Mouse (Mus musculus): ENCODE measurements around the gene Gak. TPM values are rescaled to one million over a fixed set of nuclear protein-coding genes. Genes with fewer than 3 reads are reported as not detected.

Gene Gak
- total RNA-seq, 1 experiment from 2014 or later: 96.3 TPM

DNA sequence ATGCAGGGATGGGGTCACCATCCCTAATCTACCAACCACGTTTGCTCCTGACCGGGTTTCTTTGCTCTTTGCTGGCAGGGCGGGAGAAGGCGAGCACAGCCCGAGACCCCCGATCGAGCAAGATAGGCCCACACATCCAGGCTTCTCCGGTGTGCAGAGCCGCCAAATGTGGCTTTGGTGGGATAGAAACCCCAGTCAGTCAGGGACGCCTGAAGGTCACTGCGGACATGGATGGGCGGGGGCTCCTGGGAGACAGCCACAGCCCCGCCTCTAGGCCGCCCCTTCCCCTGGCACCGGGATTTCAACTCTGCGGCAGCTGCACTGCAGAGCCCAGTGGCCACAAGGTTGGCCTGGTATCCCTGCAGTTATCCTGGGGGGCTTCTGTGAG lies 79.4 kb downstream of the Gak start:
- no peak for ATAC-seq (replicated peaks in 1 of 2; ENCODE audit: insufficient read depth in 1 of 2, low FRiP score in 2 of 2, low TSS enrichment in 1 of 2, low read depth in 1 of 2, poor library complexity in 2 of 2, severe bottlenecking in 2 of 2)

GRCm38 (mm10) chr5:108549489-108550206 lies 79.9 kb downstream of the Gak start, which contains the start of gene Cplx1:
TSS of gene Cplx1 (minus strand) at chr5:108550024.
- peak in 1 of 2 experiments; percentile 63; a peak in 2 of 4 replicates for ATAC-seq (replicated peaks in 1 of 2; ENCODE audit: insufficient read depth in 1 of 2, low FRiP score in 2 of 2, low TSS enrichment in 1 of 2, low read depth in 1 of 2, poor library complexity in 2 of 2, severe bottlenecking in 2 of 2)

GRCm38 (mm10) chr5:108549137-108549488 lies 80.4 kb downstream of the Gak start:
- ATAC-seq (replicated peaks in 1 of 2; ENCODE audit: insufficient read depth in 1 of 2, low FRiP score in 2 of 2, low TSS enrichment in 1 of 2, low read depth in 1 of 2, poor library complexity in 2 of 2, severe bottlenecking in 2 of 2): no peak

DNA sequence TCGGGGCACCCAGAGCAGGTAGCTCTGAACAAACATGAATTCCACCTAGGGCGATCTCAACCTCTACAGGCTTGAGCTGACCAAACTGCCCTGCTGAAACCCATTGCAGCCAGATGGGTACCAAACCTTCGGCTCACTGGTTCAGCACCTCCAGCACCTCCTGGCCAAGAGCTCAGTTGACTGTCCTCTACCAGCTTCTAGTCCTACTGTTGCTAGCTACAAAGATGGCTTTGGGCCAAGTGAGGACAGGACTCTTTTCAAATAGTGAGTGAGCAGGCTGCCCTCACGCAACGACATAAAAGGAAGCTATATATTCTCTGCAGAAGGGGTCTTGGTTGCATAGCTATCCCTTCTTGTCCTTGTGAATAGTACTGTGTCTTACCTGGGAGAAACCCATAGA lies 81.9 kb downstream of the Gak start:
- ATAC-seq (replicated peaks in 1 of 2; ENCODE audit: insufficient read depth in 1 of 2, low FRiP score in 2 of 2, low TSS enrichment in 1 of 2, low read depth in 1 of 2, poor library complexity in 2 of 2, severe bottlenecking in 2 of 2): no peak

- no peak for ATAC-seq (replicated peaks in 1 of 2; ENCODE audit: insufficient read depth in 1 of 2, low FRiP score in 2 of 2, low TSS enrichment in 1 of 2, low read depth in 1 of 2, poor library complexity in 2 of 2, severe bottlenecking in 2 of 2)
Observed at GRCm38 (mm10) chr5:108543516-108544291, 85.9 kb downstream of the Gak start.

- ATAC-seq (replicated peaks in 1 of 2; ENCODE audit: insufficient read depth in 1 of 2, low FRiP score in 2 of 2, low TSS enrichment in 1 of 2, low read depth in 1 of 2, poor library complexity in 2 of 2, severe bottlenecking in 2 of 2): no peak
Observed at GRCm38 (mm10) chr5:108534188-108534587, 95.4 kb downstream of the Gak start.

DNA sequence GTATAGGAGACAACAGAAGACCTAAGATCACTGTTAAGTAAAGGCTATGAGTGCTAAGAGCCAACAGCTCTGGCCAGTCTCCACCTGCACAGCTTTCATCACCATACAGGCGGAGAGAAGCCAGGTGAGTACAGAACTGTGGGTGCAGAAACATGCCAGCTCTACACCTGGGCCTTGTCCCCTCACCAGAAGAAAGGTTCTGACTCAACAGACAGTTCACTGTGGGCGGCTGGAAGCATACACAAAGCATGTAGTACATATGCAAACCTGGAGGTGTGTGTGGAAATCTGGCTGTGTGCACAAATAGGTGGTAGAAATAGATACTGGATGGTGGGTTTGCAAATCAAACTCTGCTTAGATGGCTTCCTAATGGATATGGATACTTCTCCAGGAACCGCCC lies 107.0 kb downstream of the Gak start:
- no peak for ATAC-seq (replicated peaks in 1 of 2; ENCODE audit: insufficient read depth in 1 of 2, low FRiP score in 2 of 2, low TSS enrichment in 1 of 2, low read depth in 1 of 2, poor library complexity in 2 of 2, severe bottlenecking in 2 of 2)

DNA sequence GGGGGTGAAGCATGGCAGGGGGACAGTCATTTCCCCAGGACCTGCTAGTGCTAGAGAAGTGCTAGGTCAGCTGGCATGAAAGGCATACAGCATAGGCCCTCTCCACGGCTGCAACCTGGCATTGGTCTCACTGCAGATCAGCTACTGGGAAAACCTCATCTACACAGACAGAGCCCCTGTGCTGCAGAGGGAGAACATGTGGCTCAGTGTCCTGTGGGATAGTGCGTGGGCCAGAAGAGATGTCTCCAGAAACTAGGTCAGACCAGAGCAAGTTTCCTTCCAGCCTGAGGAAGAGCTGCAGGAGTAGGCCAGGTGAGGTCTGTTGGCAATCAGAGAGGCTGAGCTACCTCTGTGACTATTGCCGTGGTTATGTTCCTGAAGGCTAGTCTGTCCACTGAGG lies 107.7 kb downstream of the Gak start:
- no peak for ATAC-seq (replicated peaks in 1 of 2; ENCODE audit: insufficient read depth in 1 of 2, low FRiP score in 2 of 2, low TSS enrichment in 1 of 2, low read depth in 1 of 2, poor library complexity in 2 of 2, severe bottlenecking in 2 of 2)

- ATAC-seq (replicated peaks in 1 of 2; ENCODE audit: insufficient read depth in 1 of 2, low FRiP score in 2 of 2, low TSS enrichment in 1 of 2, low read depth in 1 of 2, poor library complexity in 2 of 2, severe bottlenecking in 2 of 2): no peak
Observed at GRCm38 (mm10) chr5:108521016-108521415, 108.5 kb downstream of the Gak start.

GRCm38 (mm10) chr5:108520153-108520552 lies 109.4 kb downstream of the Gak start:
- peak in 1 of 2 experiments; percentile 32; a peak in 1 of 4 replicates for ATAC-seq (replicated peaks in 1 of 2; ENCODE audit: insufficient read depth in 1 of 2, low FRiP score in 2 of 2, low TSS enrichment in 1 of 2, low read depth in 1 of 2, poor library complexity in 2 of 2, severe bottlenecking in 2 of 2)

Other genes starting within 250 kb of the Gak start
- gene Pde6b, start 241.4 kb downstream of the Gak start, total RNA-seq (2017): 0.30 TPM in 1 of 2 replicates, not detected in the other
- 109 and 213 TPM in 2 replicates for gene Atp5k, start 195.3 kb downstream of the Gak start, total RNA-seq (2017)
- 0.30 and 0.81 TPM in 2 replicates for gene Mfsd7a, start 180.9 kb downstream of the Gak start, total RNA-seq (2017)
- gene Pcgf3, start 168.5 kb downstream of the Gak start, total RNA-seq (2017): 12.3 and 19.4 TPM in 2 replicates
- not detected in 2 replicates for gene Cplx1, start 79.7 kb downstream of the Gak start, total RNA-seq (2017)
- gene Tmem175, start within 50 bp of the Gak start, total RNA-seq (2017): 16.2 and 23.0 TPM in 2 replicates
- 8.6 and 10.9 TPM in 2 replicates for gene Idua, start 30.6 kb upstream of the Gak start, total RNA-seq (2017)
- gene Dgkq, start 39.9 kb upstream of the Gak start, total RNA-seq (2017): 4.7 and 23.1 TPM in 2 replicates
- 1.1 and 1.8 TPM in 2 replicates for gene Slc26a1, start 45.8 kb upstream of the Gak start, total RNA-seq (2017)
- gene Fgfrl1, start 62.6 kb upstream of the Gak start, total RNA-seq (2017): 3.5 and 5.0 TPM in 2 replicates
- not detected in 2 replicates for gene Rnf212, start 145.2 kb upstream of the Gak start, total RNA-seq (2017)
- gene Tmed11, start 165.6 kb upstream of the Gak start, total RNA-seq (2017): not detected in 2 replicates
- gene Vmn2r8, start 179.1 kb upstream of the Gak start, total RNA-seq (2017): not detected in 2 replicates
- not detected in 2 replicates for gene Vmn2r9, start 222.8 kb upstream of the Gak start, total RNA-seq (2017)

Measured in hematopoietic stem cell, adult 5-6 weeks (primary cell).